11 mouse cellular contexts compared by ENCODE assay signal in the genomic region with DNA sequence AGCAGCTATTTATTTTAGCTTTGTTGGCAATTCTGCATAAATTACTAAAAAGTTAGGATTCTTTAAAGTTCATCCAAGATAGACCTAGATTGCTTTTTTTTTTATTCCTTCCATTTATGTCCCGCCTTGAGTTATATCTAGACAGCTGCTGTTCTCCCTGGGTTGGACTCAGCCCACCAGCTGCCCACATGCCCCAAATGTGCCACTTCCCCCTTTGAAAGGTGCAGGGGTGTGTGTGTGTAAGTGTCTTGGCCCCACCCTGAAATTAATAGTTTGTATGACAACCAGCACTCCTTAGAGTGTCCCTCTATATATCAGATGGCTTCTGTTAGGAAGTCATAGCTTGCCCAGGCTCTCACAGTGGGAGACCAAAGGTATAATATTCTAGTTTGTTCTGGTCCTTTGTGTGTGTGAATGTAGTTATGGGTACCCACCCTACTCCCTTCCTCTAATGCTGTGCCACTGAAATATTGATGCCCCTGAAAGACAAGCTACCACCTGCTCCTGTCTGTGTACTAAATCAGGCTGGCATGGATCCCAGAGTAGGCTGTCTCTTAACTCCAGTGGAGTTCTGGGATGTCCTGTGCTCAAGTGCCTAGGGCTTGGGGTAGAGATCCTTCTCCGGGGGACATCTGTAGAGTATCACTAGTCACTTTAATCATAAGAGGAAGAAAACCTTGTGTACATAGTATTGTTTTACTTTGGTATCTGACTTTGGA. TPM values are rescaled to one million over a fixed set of nuclear protein-coding genes. Genes with fewer than 3 reads are reported as not detected.
A peak's percentile ranks its signal among the peaks of the same experiment; 100 is the strongest.
DNase-seq lines count a peak whose midpoint lies in the region; ATAC-seq and TF ChIP-seq lines count a peak whose summit lies in the region.
"Had no signal": no experiment of that assay in that cellular context is flagged by ENCODE, and none has a peak within 500 bp of the region (broad histone marks: within the 10 kb centered on the region; RNA-seq: fewer than 3 reads in every experiment).

No protein-coding gene starts in this region.

- no peak overlapping the region for H3K4me3 ChIP-seq in intestine, postnatal 0 days (ENCODE audit: low read depth, low read length)
- H3K4me3 ChIP-seq in intestine, embryonic 15.5 days (replicated peaks) = no peak overlapping the region
- H3K4me3 ChIP-seq in heart, embryonic 16.5 days (ENCODE audit: low read length) = no peak overlapping the region
- H3K4me3 ChIP-seq in intestine, embryonic 16.5 days (ENCODE audit: low read length) = no peak overlapping the region
- H3K4me3 ChIP-seq: hindbrain, embryonic 15.5 days had no signal

- H3K9ac ChIP-seq in intestine, postnatal 0 days (ENCODE audit: low read depth, low read length) = no peak overlapping the region
- H3K9ac ChIP-seq in intestine, embryonic 15.5 days = no peak overlapping the region
- no peak overlapping the region for H3K9ac ChIP-seq in heart, embryonic 16.5 days (ENCODE audit: low read length)
- no peak overlapping the region for H3K9ac ChIP-seq in intestine, embryonic 16.5 days (ENCODE audit: low read depth, low read length)
- H3K9ac ChIP-seq: hindbrain, embryonic 15.5 days had no signal

- no peaks in the 10 kb centered on the region for H3K27me3 ChIP-seq in intestine, postnatal 0 days (replicated peaks; ENCODE audit: control insufficient read depth, insufficient read depth, low read length)
- H3K27me3 ChIP-seq in intestine, embryonic 15.5 days (replicated peaks) = no peaks in the 10 kb centered on the region
- no peaks in the 10 kb centered on the region for H3K27me3 ChIP-seq in heart, embryonic 16.5 days (ENCODE audit: control insufficient read depth, insufficient read depth, low read length)
- H3K27me3 ChIP-seq in intestine, embryonic 16.5 days (replicated peaks; ENCODE audit: control insufficient read depth, insufficient read depth, low read length) = no peaks in the 10 kb centered on the region
- H3K27me3 ChIP-seq: hindbrain, embryonic 15.5 days; Patski had no signal

- peaks cover 25% of the 10 kb centered on the region for H3K36me3 ChIP-seq in intestine, postnatal 0 days (ENCODE audit: control insufficient read depth, insufficient read depth)
- peaks cover 18% of the 10 kb centered on the region for H3K36me3 ChIP-seq in intestine, embryonic 15.5 days
- peaks cover 22% of the 10 kb centered on the region for H3K36me3 ChIP-seq in heart, embryonic 16.5 days (ENCODE audit: control insufficient read depth, insufficient read depth)
- H3K36me3 ChIP-seq in intestine, embryonic 16.5 days (ENCODE audit: control insufficient read depth, insufficient read depth, low read length) = peaks cover 11% of the 10 kb centered on the region

- H3K4me2 ChIP-seq in intestine, postnatal 0 days (replicated peaks; ENCODE audit: low read depth) = no peak overlapping the region
- H3K4me2 ChIP-seq in intestine, embryonic 15.5 days (replicated peaks) = no peak overlapping the region
- H3K4me2 ChIP-seq in heart, embryonic 16.5 days (ENCODE audit: low read depth, low read length) = no peak overlapping the region
- no peak overlapping the region for H3K4me2 ChIP-seq in intestine, embryonic 16.5 days (ENCODE audit: low read depth, low read length)
- H3K4me2 ChIP-seq: hindbrain, embryonic 15.5 days had no signal

- TF ChIP-seq CTCF in intestine, postnatal 0 days (IDR thresholded peaks at IDR 0.05; ENCODE audit: low read depth) = no peak

- H3K9me3 ChIP-seq in intestine, postnatal 0 days (ENCODE audit: control insufficient read depth) = no peaks in the 10 kb centered on the region
- no peaks in the 10 kb centered on the region for H3K9me3 ChIP-seq in intestine, embryonic 15.5 days
- H3K9me3 ChIP-seq in heart, embryonic 16.5 days (replicated peaks; ENCODE audit: control insufficient read depth, low read length) = no peaks in the 10 kb centered on the region
- no peaks in the 10 kb centered on the region for H3K9me3 ChIP-seq in intestine, embryonic 16.5 days (ENCODE audit: control insufficient read depth, low read length)
- H3K9me3 ChIP-seq: hindbrain, embryonic 15.5 days had no signal

- DNase-seq in A20 (ENCODE audit: low read depth, low spot score) (peak; percentile 30), MN1 (ENCODE audit: low spot score) (peak; percentile 59)
- DNase-seq in embryo, embryonic 10 days (ENCODE audit: low spot score) = no peak
- no peak for DNase-seq in urinary bladder, postnatal 25 days (ENCODE audit: low spot score)
- DNase-seq: right cerebral cortex, postnatal 14 days had no signal

- peaks cover 27% of the 10 kb centered on the region for H3K4me1 ChIP-seq in intestine, postnatal 0 days (replicated peaks; ENCODE audit: control insufficient read depth, insufficient read depth, low read length)
- peaks cover 45% of the 10 kb centered on the region for H3K4me1 ChIP-seq in intestine, embryonic 15.5 days (replicated peaks)
- H3K4me1 ChIP-seq in heart, embryonic 16.5 days (ENCODE audit: control insufficient read depth, insufficient read depth, low read length) = peaks cover 55% of the 10 kb centered on the region
- H3K4me1 ChIP-seq in intestine, embryonic 16.5 days (ENCODE audit: control insufficient read depth, insufficient read depth, low read length) = peaks cover 36% of the 10 kb centered on the region

- H3K27ac ChIP-seq in intestine, postnatal 0 days (ENCODE audit: low read depth, low read length) = peak overlapping the region; percentile 89; the same call in 1 of the 2 replicates
- H3K27ac ChIP-seq in intestine, embryonic 15.5 days = no peak overlapping the region
- peak overlapping the region; percentile 1 for H3K27ac ChIP-seq in heart, embryonic 16.5 days (ENCODE audit: low read length)
- no peak overlapping the region for H3K27ac ChIP-seq in intestine, embryonic 16.5 days (ENCODE audit: low read length)
- H3K27ac ChIP-seq: hindbrain, embryonic 15.5 days had no signal

- ATAC-seq in intestine, postnatal 0 days = no peak
- no peak for ATAC-seq in intestine, embryonic 15.5 days
- ATAC-seq in heart, embryonic 16.5 days (replicated peaks; ENCODE audit: extremely low read depth, insufficient read depth, low FRiP score) = 0 out of 2 replicates have a peak, but pooled peaks have one; percentile 18
- ATAC-seq in intestine, embryonic 16.5 days = no peak
- ATAC-seq: Patski had no signal

- WGBS in intestine, postnatal 0 days = 45% methylated on average over 2 of the region's 2 CpGs
- 54% methylated on average over 2 of the region's 2 CpGs for WGBS in intestine, embryonic 15.5 days
- WGBS in heart, embryonic 16.5 days = 42% methylated on average over 2 of the region's 2 CpGs
- 65% methylated on average over 2 of the region's 2 CpGs for WGBS in intestine, embryonic 16.5 days

RNA-seq across cellular contexts. Expression of gene Ahnak, which starts 7.5 kb away (rescaled TPM):
- 26.2 and 30.1 TPM in 2 replicates for polyA plus RNA-seq in intestine, postnatal 0 days (2015; fragmentation: Nextera tagmentation; extraction: Ambion mirVana)
- 22.4 and 25.0 TPM in 2 replicates for polyA plus RNA-seq in intestine, embryonic 15.5 days (2015; fragmentation: Nextera tagmentation; extraction: Ambion mirVana)
- polyA plus RNA-seq in heart, embryonic 16.5 days (2015; fragmentation: Nextera tagmentation; extraction: Ambion mirVana) = 28.7 and 36.5 TPM in 2 replicates
- polyA plus RNA-seq in intestine, embryonic 16.5 days (2015; fragmentation: Nextera tagmentation; extraction: Ambion mirVana) = 16.5 and 20.8 TPM in 2 replicates

RNA-seq across cellular contexts. Expression of gene Eef1g, which starts 14.8 kb away (rescaled TPM):
- 164 and 168 TPM in 2 replicates for polyA plus RNA-seq in intestine, postnatal 0 days (2015; fragmentation: Nextera tagmentation; extraction: Ambion mirVana)
- polyA plus RNA-seq in intestine, embryonic 15.5 days (2015; fragmentation: Nextera tagmentation; extraction: Ambion mirVana) = 436 and 453 TPM in 2 replicates
- 239 and 240 TPM in 2 replicates for polyA plus RNA-seq in heart, embryonic 16.5 days (2015; fragmentation: Nextera tagmentation; extraction: Ambion mirVana)
- 392 and 445 TPM in 2 replicates for polyA plus RNA-seq in intestine, embryonic 16.5 days (2015; fragmentation: Nextera tagmentation; extraction: Ambion mirVana)

RNA-seq across cellular contexts. Expression of gene Tut1, which starts 28.0 kb away (rescaled TPM):
- 10.7 and 11.1 TPM in 2 replicates for polyA plus RNA-seq in intestine, postnatal 0 days (2015; fragmentation: Nextera tagmentation; extraction: Ambion mirVana)
- polyA plus RNA-seq in intestine, embryonic 15.5 days (2015; fragmentation: Nextera tagmentation; extraction: Ambion mirVana) = 29.7 and 30.4 TPM in 2 replicates
- polyA plus RNA-seq in heart, embryonic 16.5 days (2015; fragmentation: Nextera tagmentation; extraction: Ambion mirVana) = 17.5 and 18.4 TPM in 2 replicates
- polyA plus RNA-seq in intestine, embryonic 16.5 days (2015; fragmentation: Nextera tagmentation; extraction: Ambion mirVana) = 30.1 and 31.7 TPM in 2 replicates

RNA-seq across cellular contexts. Expression of gene Mta2, which starts 39.9 kb away (rescaled TPM):
- 53.1 and 54.1 TPM in 2 replicates for polyA plus RNA-seq in intestine, postnatal 0 days (2015; fragmentation: Nextera tagmentation; extraction: Ambion mirVana)
- polyA plus RNA-seq in intestine, embryonic 15.5 days (2015; fragmentation: Nextera tagmentation; extraction: Ambion mirVana) = 130 and 139 TPM in 2 replicates
- 92.1 and 96.0 TPM in 2 replicates for polyA plus RNA-seq in heart, embryonic 16.5 days (2015; fragmentation: Nextera tagmentation; extraction: Ambion mirVana)
- 119 and 130 TPM in 2 replicates for polyA plus RNA-seq in intestine, embryonic 16.5 days (2015; fragmentation: Nextera tagmentation; extraction: Ambion mirVana)

RNA-seq across cellular contexts. Expression of gene Eml3, which starts 52.3 kb away (rescaled TPM):
- 12.0 and 13.6 TPM in 2 replicates for polyA plus RNA-seq in intestine, postnatal 0 days (2015; fragmentation: Nextera tagmentation; extraction: Ambion mirVana)
- 24.2 and 28.4 TPM in 2 replicates for polyA plus RNA-seq in intestine, embryonic 15.5 days (2015; fragmentation: Nextera tagmentation; extraction: Ambion mirVana)
- polyA plus RNA-seq in heart, embryonic 16.5 days (2015; fragmentation: Nextera tagmentation; extraction: Ambion mirVana) = 16.0 and 17.2 TPM in 2 replicates
- polyA plus RNA-seq in intestine, embryonic 16.5 days (2015; fragmentation: Nextera tagmentation; extraction: Ambion mirVana) = 22.6 and 23.5 TPM in 2 replicates

Comparison
In these comparisons a context has a peak if more than half of its experiments do, and no peak if none do; other contexts are left out.
1. H3K27ac ChIP-seq: peak in intestine, postnatal 0 days (single experiment) and heart, embryonic 16.5 days (single experiment); none in intestine, embryonic 15.5 days (single experiment) and intestine, embryonic 16.5 days (single experiment).
2. DNase-seq: peak in A20 (single experiment) and MN1 (single experiment); none in embryo, embryonic 10 days (single experiment) and urinary bladder, postnatal 25 days (single experiment).